Mouse (Mus musculus) gastrocnemius, postnatal 25 days (tissue): ENCODE data around the gene Clba1. TPM values are rescaled to one million over a fixed set of nuclear protein-coding genes. Genes with fewer than 3 reads are reported as not detected.

ENCODE experiments used
- DNase-seq: peaks from one replicate; pipeline ENCODE4 v3.0.0; 2022
- long read RNA-seq, 2 experiments: library from polyadenylated mRNA; stranded (forward); transcript quantifications; one replicate each; pipeline ENCODE4 v2.0.0; 2021
- total RNA-seq, 2 experiments: library from RNA; stranded (reverse); gene quantifications; 1 replicate in 1 of 2; 2 replicates in 1 of 2; pipeline ENCODE4 v1.2.3; 2021

The Clba1 gene
- under 1 TPM; 0.46 to 0.96 TPM for total RNA-seq
- long read RNA-seq, experiment 1, partial matches to known transcripts: 0 of 1 reads
- long read RNA-seq, experiment 1, other reads (novel, unspliced or antisense): 0 of 1 reads
- long read RNA-seq, experiment 2: 0 reads

GRCm38 (mm10) chr12:112808587-112809364 lies at the start of gene Clba1:
Gene Clba1, plus strand, starts transcription at chr12:112808937.
- peak; percentile 88 for DNase-seq

- no peak for DNase-seq
These were observed 49.3 kb upstream of the Clba1 start for GRCm38 (mm10) chr12:112759471-112759870.

GRCm38 (mm10) chr12:112760154-112760926 lies 48.4 kb upstream of the Clba1 start, which contains the start of gene Pld4:
Gene Pld4, plus strand, starts transcription at chr12:112760655.
- peak; percentile 4 for DNase-seq

- no peak for DNase-seq
These were observed 47.3 kb upstream of the Clba1 start for GRCm38 (mm10) chr12:112761411-112761810.

GRCm38 (mm10) chr12:112762018-112762417 lies 46.7 kb upstream of the Clba1 start:
- no peak for DNase-seq

GRCm38 (mm10) chr12:112763176-112763575 lies 45.6 kb upstream of the Clba1 start:
- no peak for DNase-seq

- DNase-seq: no peak
These were observed 44.6 kb upstream of the Clba1 start for GRCm38 (mm10) chr12:112764141-112764540.

GRCm38 (mm10) chr12:112764991-112765390 lies 43.7 kb upstream of the Clba1 start:
- DNase-seq: no peak

- no peak for DNase-seq
These were observed 42.2 kb upstream of the Clba1 start for GRCm38 (mm10) chr12:112766586-112766985.

GRCm38 (mm10) chr12:112767036-112767890 lies 41.5 kb upstream of the Clba1 start:
- no peak for DNase-seq

- no peak for DNase-seq
These were observed 40.6 kb upstream of the Clba1 start for GRCm38 (mm10) chr12:112768166-112768565.

- no peak for DNase-seq
These were observed 39.7 kb upstream of the Clba1 start for GRCm38 (mm10) chr12:112769031-112769430.

- no peak for DNase-seq
These were observed 39.0 kb upstream of the Clba1 start for GRCm38 (mm10) chr12:112769751-112770150.

GRCm38 (mm10) chr12:112770396-112770795 lies 38.3 kb upstream of the Clba1 start:
- no peak for DNase-seq

- DNase-seq: no peak
These were observed 36.4 kb upstream of the Clba1 start for GRCm38 (mm10) chr12:112772306-112772705.

- DNase-seq: no peak
These were observed 35.4 kb upstream of the Clba1 start for GRCm38 (mm10) chr12:112773366-112773765.

GRCm38 (mm10) chr12:112774026-112774425 lies 34.7 kb upstream of the Clba1 start:
- no peak for DNase-seq

GRCm38 (mm10) chr12:112774481-112774880 lies 34.3 kb upstream of the Clba1 start:
- DNase-seq: no peak

GRCm38 (mm10) chr12:112791026-112791425 lies 17.7 kb upstream of the Clba1 start:
- DNase-seq: no peak

GRCm38 (mm10) chr12:112793601-112794355 lies 15.0 kb upstream of the Clba1 start:
- peak; percentile 31 for DNase-seq

- no peak for DNase-seq
These were observed 14.4 kb upstream of the Clba1 start for GRCm38 (mm10) chr12:112794356-112794816.
